Mouse (Mus musculus): ENCODE measurements around the gene Nckap5l. TPM values are rescaled to one million over a fixed set of nuclear protein-coding genes. Genes with fewer than 3 reads are reported as not detected.

Gene Nckap5l
- polyA plus RNA-seq, 1 experiment from 2014 or later = 11.6 TPM

DNA sequence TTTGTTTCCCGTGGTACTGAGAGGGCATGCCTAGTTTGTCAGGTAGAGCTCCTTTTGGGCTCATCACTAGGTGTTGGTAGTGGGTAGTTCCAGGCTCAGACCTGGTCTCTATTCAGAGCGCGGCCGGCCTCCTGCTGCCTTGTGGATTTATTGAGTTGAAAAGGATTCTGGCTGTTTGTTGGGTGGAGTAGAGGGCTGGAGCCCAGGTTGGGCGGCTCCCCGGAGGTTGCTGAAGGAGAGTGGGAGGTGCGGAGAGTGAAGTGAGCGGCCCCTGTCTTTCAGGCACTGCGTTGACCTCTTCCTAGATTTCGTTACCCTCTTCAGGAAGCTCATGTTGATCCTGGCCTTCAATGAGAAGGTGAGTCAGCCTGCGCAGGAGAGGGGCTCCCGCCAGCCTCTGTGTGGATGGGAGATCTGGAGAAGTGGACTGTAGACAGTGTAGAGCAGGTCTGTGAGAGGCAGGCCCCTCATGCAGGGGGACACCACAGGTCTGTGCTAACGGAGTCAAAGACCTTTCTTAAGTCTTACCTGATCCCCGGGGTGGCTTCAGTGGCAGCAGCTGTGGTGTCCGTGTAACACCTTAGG is 50.5 kb downstream of the Nckap5l start:
- no peak overlapping the region for H3K4me2 ChIP-seq
- H3K9ac ChIP-seq = no peak overlapping the region
- ATAC-seq (ENCODE audit: borderline replicate concordance, extremely low read depth, low FRiP score, low TSS enrichment) = no peak
- no peaks in the 10 kb centered on the region for H3K4me1 ChIP-seq
- 83% methylated on average over 15 of the region's 15 CpGs for WGBS
- H3K4me3 ChIP-seq = no peak overlapping the region
- H3K27me3 ChIP-seq = no peaks in the 10 kb centered on the region
- no peaks in the 10 kb centered on the region for H3K9me3 ChIP-seq
- H3K27ac ChIP-seq = no peak overlapping the region
- H3K36me3 ChIP-seq = peaks cover 78% of the 10 kb centered on the region

- H3K4me1 ChIP-seq = 0 out of 2 replicates have a peak, but pooled peaks cover 3% of the 10 kb centered on the region
- no peaks in the 10 kb centered on the region for H3K27me3 ChIP-seq
- 92% methylated on average over 9 of the region's 9 CpGs for WGBS
- peaks cover 73% of the 10 kb centered on the region for H3K36me3 ChIP-seq
- H3K4me2 ChIP-seq = no peak overlapping the region
- H3K9me3 ChIP-seq = no peaks in the 10 kb centered on the region
- no peak overlapping the region for H3K27ac ChIP-seq
- ATAC-seq (ENCODE audit: borderline replicate concordance, extremely low read depth, low FRiP score, low TSS enrichment) = no peak
- no peak overlapping the region for H3K4me3 ChIP-seq
- H3K9ac ChIP-seq = no peak overlapping the region
These were observed 52.4 kb downstream of the Nckap5l start for GRCm38 (mm10) chr15:99405150-99405549.

DNA sequence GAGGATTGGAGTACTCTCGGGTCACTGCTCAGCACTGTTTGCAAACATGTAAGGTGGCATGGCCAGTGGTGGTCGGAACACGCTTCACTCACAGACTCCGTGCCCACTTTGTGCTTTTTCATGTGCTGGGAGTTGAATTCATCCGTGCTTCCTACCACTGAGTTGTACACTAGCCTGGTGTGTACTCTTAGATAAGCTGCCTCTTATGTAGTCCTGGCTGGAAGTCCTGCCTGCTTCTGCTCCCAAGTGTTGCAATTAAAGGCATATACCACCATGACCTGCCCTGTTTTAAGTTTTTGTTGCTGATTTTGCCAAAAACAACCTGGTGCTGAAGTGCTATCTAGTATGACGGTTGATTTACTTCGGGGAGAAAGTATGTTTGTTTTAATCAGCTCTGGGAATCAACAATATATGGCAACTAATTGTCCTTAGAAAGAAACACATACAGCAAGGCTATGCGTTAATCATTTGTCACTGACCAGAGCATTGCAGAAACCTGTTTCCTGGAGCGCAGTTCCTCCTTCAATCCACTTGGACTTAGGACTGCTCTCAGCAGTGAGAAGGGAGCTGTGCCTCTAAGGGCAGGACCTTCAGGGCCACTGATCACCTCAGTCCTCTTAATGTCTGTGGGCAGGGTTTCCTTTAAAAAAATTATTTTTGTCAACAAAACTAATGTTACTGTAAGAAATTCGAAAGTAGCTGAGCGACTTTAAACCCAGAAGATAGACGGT is 54.2 kb downstream of the Nckap5l start:
- Histone ChIP-seq H3K9me3 (no peaks in the 10 kb centered on the region), H3K4me3 (no peak overlapping the region), H3K4me1 (peaks cover 15% of the 10 kb centered on the region), H3K36me3 (peaks cover 55% of the 10 kb centered on the region), H3K27ac (no peak overlapping the region), H3K27me3 (no peaks in the 10 kb centered on the region), H3K4me2 (no peak overlapping the region), H3K9ac (no peak overlapping the region)
- 82% methylated on average over 12 of the region's 12 CpGs for WGBS
- ATAC-seq (ENCODE audit: borderline replicate concordance, extremely low read depth, low FRiP score, low TSS enrichment) = no peak

- peaks cover 38% of the 10 kb centered on the region for H3K4me1 ChIP-seq
- H3K9ac ChIP-seq = no peak overlapping the region
- WGBS = 75% methylated on average over 6 of the region's 6 CpGs
- ATAC-seq (ENCODE audit: borderline replicate concordance, extremely low read depth, low FRiP score, low TSS enrichment) = no peak
- peaks cover 28% of the 10 kb centered on the region for H3K36me3 ChIP-seq
- no peak overlapping the region for H3K4me2 ChIP-seq
- no peak overlapping the region for H3K27ac ChIP-seq
- no peaks in the 10 kb centered on the region for H3K9me3 ChIP-seq
- no peaks in the 10 kb centered on the region for H3K27me3 ChIP-seq
- no peak overlapping the region for H3K4me3 ChIP-seq
These were observed 56.9 kb downstream of the Nckap5l start for GRCm38 (mm10) chr15:99400602-99401001.

- H3K36me3 ChIP-seq = peaks cover 18% of the 10 kb centered on the region
- no peaks in the 10 kb centered on the region for H3K27me3 ChIP-seq
- no peak overlapping the region for H3K4me2 ChIP-seq
- no peaks in the 10 kb centered on the region for H3K9me3 ChIP-seq
- H3K27ac ChIP-seq = no peak overlapping the region
- no peak overlapping the region for H3K9ac ChIP-seq
- no peak for ATAC-seq (ENCODE audit: borderline replicate concordance, extremely low read depth, low FRiP score, low TSS enrichment)
- WGBS = 72% methylated on average over 15 of the region's 15 CpGs
- peaks cover 47% of the 10 kb centered on the region for H3K4me1 ChIP-seq
- no peak overlapping the region for H3K4me3 ChIP-seq
These were observed 57.9 kb downstream of the Nckap5l start for GRCm38 (mm10) chr15:99399503-99400245.

DNA sequence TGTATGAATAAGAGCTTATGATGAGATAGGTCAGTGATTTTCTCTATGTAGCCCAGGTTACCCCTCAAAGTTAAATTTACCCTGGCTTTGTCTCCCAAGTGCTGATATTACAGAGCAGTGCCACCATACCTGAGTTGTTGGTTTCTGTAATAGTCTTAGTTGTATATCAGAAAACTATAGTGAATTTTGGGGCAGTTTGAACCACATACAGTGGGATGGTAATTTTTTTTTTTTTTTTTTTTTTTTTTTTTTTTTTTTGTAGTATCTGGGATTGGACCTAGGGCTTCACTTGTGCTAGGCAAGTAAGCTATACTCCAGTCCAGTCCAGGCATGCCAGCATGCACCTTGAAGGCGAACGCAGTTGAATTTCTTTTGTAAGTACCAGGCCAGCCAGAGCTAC is 59.9 kb downstream of the Nckap5l start:
- Histone ChIP-seq H3K27me3 (no peaks in the 10 kb centered on the region), H3K9ac (no peak overlapping the region), H3K9me3 (no peaks in the 10 kb centered on the region), H3K36me3 (peaks cover 1% of the 10 kb centered on the region), H3K4me1 (peaks cover 57% of the 10 kb centered on the region), H3K27ac (no peak overlapping the region), H3K4me2 (no peak overlapping the region), H3K4me3 (no peak overlapping the region)
- no peak for ATAC-seq (ENCODE audit: borderline replicate concordance, extremely low read depth, low FRiP score, low TSS enrichment)
- 88% methylated on average over 2 of the region's 2 CpGs for WGBS

GRCm38 (mm10) chr15:99396875-99397274 is 60.7 kb downstream of the Nckap5l start:
- H3K9ac ChIP-seq = no peak overlapping the region
- H3K27ac ChIP-seq = no peak overlapping the region
- H3K4me3 ChIP-seq = no peak overlapping the region

DNA sequence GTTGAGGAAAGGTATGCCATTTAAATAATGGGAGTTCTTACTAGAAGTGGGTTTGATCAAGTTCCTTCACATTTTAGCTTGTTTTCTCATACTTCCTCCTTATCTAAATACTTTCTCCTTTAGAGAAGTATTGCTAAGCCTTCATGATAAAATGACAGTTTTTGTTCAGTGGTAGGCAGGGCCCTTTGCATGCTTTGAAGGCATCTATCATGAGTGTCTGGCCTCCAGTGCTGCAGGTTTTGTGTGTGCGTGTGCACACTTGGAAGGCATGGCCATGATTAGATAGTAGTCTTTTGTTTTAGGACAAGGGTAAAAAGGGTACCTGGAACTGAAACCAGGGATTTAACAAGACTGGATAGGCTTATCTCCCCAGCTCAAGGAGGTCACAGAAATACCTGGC is 61.1 kb downstream of the Nckap5l start:
- Histone ChIP-seq H3K9ac (no peak overlapping the region), H3K4me2 (no peak overlapping the region; the same call in 1 of the 2 replicates), H3K9me3 (no peaks in the 10 kb centered on the region), H3K36me3 (no peaks in the 10 kb centered on the region; the same call in 1 of the 2 replicates), H3K27me3 (no peaks in the 10 kb centered on the region), H3K27ac (no peak overlapping the region), H3K4me1 (peaks cover 62% of the 10 kb centered on the region), H3K4me3 (no peak overlapping the region)
- 60% methylated on average over 1 of the region's 1 CpGs for WGBS
- no peak for ATAC-seq (ENCODE audit: borderline replicate concordance, extremely low read depth, low FRiP score, low TSS enrichment)

More at GRCm38 (mm10) chr15:99396875-99397274, 60.7 kb downstream of the Nckap5l start:
- no peaks in the 10 kb centered on the region for H3K9me3 ChIP-seq
- H3K4me2 ChIP-seq = no peak overlapping the region
- no peaks in the 10 kb centered on the region; the same call in 1 of the 2 replicates for H3K36me3 ChIP-seq
- no peak for ATAC-seq (ENCODE audit: borderline replicate concordance, extremely low read depth, low FRiP score, low TSS enrichment)
- H3K27me3 ChIP-seq = no peaks in the 10 kb centered on the region
- 54% methylated on average over 4 of the region's 4 CpGs for WGBS
- peaks cover 62% of the 10 kb centered on the region for H3K4me1 ChIP-seq

DNA sequence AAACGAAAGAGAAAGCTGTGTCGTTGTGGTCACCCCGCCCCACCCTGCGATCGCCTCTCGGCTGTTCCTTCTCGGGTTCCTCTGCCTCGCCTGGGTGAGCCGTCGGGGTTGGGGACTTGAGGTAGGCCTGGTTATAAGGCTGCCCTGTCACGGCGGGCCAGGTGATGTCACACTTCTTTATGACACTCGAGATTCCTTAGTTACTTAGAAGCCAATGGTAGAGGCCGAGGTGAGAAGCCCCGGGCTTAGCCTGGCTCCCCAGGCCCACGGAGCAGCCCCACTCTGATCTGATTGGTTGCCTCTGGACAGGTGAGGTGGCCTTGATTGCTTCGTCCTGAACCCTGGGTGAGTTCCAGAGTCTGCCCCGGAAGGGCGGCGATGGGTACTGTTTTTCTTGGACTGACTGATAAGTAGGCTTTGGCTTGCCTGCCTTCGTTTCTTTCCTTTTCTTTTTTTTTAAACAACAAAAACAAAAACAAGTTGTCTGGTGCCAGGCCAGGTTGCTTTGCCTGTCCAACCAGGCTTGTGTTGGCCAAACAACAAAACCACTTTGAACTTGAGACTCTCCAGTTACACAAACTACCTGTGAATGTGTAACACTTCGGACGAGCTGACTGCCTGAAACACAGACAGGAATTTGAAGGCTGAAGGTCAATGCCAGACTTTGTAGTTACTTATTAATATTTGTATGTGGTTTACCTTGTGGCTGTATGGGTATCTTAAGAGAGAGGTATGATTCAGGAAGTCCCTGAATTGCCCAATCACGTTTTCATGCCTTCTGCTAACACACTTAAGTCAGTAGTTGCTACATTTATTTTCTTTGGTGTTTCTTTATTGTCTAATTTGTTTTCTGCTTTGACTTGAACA is 63.9 kb downstream of the Nckap5l start:
- Histone ChIP-seq H3K9ac (peak overlapping the region; percentile 74), H3K36me3 (no peaks in the 10 kb centered on the region), H3K4me2 (peak overlapping the region; percentile 85), H3K4me1 (peaks cover 50% of the 10 kb centered on the region), H3K9me3 (no peaks in the 10 kb centered on the region), H3K27ac (peak overlapping the region; percentile 95), H3K27me3 (no peaks in the 10 kb centered on the region), H3K4me3 (peak overlapping the region; percentile 73)
- 3% methylated on average over 24 of the region's 24 CpGs for WGBS
- peak; percentile 55 for ATAC-seq (ENCODE audit: borderline replicate concordance, extremely low read depth, low FRiP score, low TSS enrichment)

DNA sequence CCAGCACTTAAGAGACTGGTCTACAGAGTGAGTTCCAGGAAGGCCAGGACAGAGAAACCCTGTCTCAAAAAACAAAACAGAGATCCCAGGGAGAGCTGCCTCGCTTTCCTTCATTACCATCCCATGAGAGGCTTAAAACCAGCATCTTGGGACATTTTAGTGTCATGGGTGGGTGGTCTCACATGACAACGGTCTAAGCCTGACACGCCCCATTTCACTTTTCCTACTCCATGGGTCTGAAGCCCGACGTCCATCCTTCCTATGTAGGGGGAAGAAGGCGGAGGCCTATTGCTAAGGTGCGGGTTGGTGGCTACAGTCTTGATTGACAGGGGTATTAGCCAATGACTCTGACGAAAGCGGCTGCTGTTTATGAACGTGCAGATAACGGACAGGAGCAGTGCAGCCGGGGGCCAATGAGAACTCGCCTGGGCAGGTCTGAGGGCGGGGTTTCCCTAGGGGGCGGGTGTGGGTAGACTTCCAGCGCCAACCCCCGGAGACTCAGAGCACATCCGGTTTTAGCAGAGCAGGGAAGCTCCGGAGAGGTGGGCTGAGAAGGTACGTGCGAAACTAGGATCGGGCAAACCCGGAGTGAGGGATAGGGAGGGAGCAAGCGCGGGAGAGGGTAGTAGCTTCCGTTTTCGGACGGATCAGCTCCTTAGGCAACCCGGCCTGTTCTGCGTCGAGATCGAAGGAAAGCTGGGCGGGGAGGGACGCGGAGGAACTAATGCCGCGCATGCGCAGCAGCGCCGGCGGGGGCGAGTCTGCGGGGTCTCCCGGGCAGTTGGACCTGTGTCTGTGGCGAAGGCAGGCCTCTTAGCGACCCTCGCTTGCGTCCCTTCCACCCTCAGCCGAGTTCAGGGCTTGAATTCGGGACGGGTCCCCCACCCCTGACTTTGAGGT is 64.8 kb downstream of the Nckap5l start, which contains the start of gene Tmbim6:
Tmbim6 (plus strand) TSS at position 397 of the 900 bp plus-strand sequence.
- Histone ChIP-seq H3K4me2 (peak within 1 kb of the TSS; percentile 85), H3K27ac (peak within 1 kb of the TSS; percentile 95)
- under 1% methylated on average over 51 of the region's 51 CpGs for WGBS

More for the DNA sequence above, 64.8 kb downstream of the Nckap5l start, which contains the start of gene Tmbim6:
- Histone ChIP-seq H3K4me1 (peaks cover 41% of the 10 kb centered on the region), H3K4me3 (peak within 1 kb of the TSS; percentile 73), H3K27me3 (no peaks in the 10 kb centered on the region), H3K9ac (peak within 1 kb of the TSS; percentile 74), H3K9me3 (no peaks in the 10 kb centered on the region), H3K36me3 (no peaks in the 10 kb centered on the region)
- peak; percentile 100 for ATAC-seq (ENCODE audit: borderline replicate concordance, extremely low read depth, low FRiP score, low TSS enrichment)

All from lung, embryonic 15.5 days (tissue).